Mouse (Mus musculus) erythroblast, embryonic 14.5 days (primary cell): ENCODE data around the gene Cpm. TPM values are rescaled to one million over a fixed set of nuclear protein-coding genes. Genes with fewer than 3 reads are reported as not detected.

Experiments
- H3K27me3 ChIP-seq: 2 replicates; pipeline ENCODE4 v1.6.1; 2012; ENCODE audit warnings: inconsistent platforms; ENCODE audit not compliant: control insufficient read depth
- H3K36me3 ChIP-seq: 2 replicates; pipeline ENCODE4 v1.6.1; 2012; ENCODE audit warnings: mild to moderate bottlenecking, inconsistent platforms; ENCODE audit not compliant: control insufficient read depth
- H3K4me1 ChIP-seq: 2 replicates; pipeline ENCODE4 v1.6.1; 2012; ENCODE audit warnings: inconsistent platforms; ENCODE audit not compliant: control insufficient read depth
- H3K4me3 ChIP-seq: replicated peaks from 2 replicates; pipeline ENCODE3; 2012; ENCODE audit warnings: moderate library complexity, mild to moderate bottlenecking, inconsistent platforms
- H3K9me3 ChIP-seq: 2 replicates; pipeline ENCODE4 v1.6.1; 2012; ENCODE audit warnings: low read length, inconsistent platforms, mixed read lengths; ENCODE audit not compliant: control insufficient read depth
- GATA1 ChIP-seq: IDR thresholded peaks from 2 replicates; pipeline ENCODE4 v1.6.1; 2012; ENCODE audit warnings: low read length, inconsistent platforms, mixed read lengths
- TAL1 ChIP-seq: IDR thresholded peaks from 3 replicates; pipeline ENCODE4 v1.6.1; 2012; ENCODE audit warnings: low read length, inconsistent platforms, mixed read lengths
- polyA plus RNA-seq: library from polyadenylated mRNA; stranded (reverse); fragments of >175 nt; gene quantifications from 2 replicates; pipeline ENCODE4 v1.2.3, GENCODE M21; 2012

Cpm gene
- polyA plus RNA-seq, 1 experiment: not detected

DNA sequence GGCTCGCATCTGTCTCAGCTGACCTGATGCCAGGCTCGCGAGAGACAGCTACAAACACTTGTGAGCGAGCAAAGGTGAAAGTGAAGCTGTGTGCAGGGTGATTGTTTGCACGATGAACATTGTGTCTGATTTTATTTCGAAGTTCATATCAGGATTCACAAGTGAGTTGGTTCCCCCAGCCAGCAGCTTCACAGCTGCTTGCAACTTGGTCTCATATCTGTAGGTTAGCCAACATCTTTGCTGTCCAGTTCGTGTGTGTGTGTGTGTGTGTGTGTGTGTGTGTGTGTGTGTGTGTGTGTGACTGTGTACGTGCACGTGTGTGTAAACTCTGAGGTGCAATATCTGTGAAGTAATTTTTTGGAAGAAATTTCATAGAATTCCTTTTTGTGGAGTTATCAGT is 26.2 kb downstream of the Cpm start:
- Histone ChIP-seq H3K9me3 (no peaks in the 10 kb centered on the region), H3K36me3 (no peaks in the 10 kb centered on the region), H3K4me3 (no peak overlapping the region), H3K27me3 (no peaks in the 10 kb centered on the region), H3K4me1 (no peaks in the 10 kb centered on the region)
- TF ChIP-seq GATA1 (no peak), TAL1 (no peak)

DNA sequence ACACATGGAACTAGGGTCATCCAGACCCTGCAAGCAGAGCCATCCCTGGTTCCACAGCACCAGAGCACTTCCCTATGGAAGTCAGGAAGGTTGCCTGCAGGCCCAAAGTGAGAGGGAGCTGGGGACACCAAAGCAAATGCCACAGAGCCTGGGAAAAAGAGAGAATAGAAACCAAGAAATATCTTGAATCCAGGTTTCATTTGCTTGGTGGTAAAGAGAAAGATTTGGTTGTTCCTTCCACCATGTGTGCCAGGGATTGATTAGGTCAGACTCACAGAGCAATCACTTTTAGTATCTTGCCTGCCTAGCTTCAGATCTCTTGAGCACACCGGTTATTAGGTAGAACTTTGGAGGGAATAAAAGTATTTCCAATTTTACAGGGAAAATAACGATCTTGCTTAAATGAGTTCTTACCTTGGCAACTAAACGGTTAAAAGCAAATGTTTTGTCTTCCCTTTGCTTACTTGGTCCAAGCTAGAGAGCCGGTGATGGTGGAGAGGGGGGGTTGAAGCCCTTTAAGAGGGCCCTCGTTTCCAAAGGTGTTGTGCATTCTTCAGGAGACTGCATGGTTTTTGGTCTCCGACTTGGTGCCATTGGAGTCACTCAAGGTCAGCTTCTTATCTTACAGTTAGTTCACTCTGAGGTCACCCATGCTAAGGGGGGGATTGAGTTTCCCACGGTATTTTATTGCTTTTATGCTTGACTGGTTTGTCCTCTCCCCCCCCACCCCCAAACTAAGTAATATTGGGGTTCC is 26.8 kb downstream of the Cpm start:
- no peaks in the 10 kb centered on the region for H3K27me3 ChIP-seq
- no peak for TF ChIP-seq TAL1
- TF ChIP-seq GATA1: no peak
- no peaks in the 10 kb centered on the region for H3K9me3 ChIP-seq
- no peaks in the 10 kb centered on the region for H3K4me1 ChIP-seq
- H3K36me3 ChIP-seq: no peaks in the 10 kb centered on the region
- H3K4me3 ChIP-seq: no peak overlapping the region

DNA sequence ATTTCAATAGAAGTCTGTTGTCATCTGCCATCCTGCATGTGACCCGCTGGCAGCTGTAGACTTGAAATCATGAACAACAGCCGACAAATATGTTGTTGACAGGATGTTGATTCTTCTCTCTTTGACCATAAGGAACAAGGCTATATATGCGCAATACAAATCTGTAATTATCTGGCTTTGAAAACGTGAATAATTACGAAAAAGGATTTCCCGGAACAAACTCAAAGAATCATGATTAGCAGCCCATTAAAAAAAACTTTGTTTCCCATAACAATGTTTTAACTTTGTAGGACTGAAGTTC is 27.3 kb downstream of the Cpm start:
- no peak overlapping the region for H3K4me3 ChIP-seq
- H3K4me1 ChIP-seq: no peaks in the 10 kb centered on the region
- H3K9me3 ChIP-seq: no peaks in the 10 kb centered on the region
- TF ChIP-seq TAL1 (no peak), GATA1 (no peak)
- H3K36me3 ChIP-seq: no peaks in the 10 kb centered on the region
- no peaks in the 10 kb centered on the region for H3K27me3 ChIP-seq

DNA sequence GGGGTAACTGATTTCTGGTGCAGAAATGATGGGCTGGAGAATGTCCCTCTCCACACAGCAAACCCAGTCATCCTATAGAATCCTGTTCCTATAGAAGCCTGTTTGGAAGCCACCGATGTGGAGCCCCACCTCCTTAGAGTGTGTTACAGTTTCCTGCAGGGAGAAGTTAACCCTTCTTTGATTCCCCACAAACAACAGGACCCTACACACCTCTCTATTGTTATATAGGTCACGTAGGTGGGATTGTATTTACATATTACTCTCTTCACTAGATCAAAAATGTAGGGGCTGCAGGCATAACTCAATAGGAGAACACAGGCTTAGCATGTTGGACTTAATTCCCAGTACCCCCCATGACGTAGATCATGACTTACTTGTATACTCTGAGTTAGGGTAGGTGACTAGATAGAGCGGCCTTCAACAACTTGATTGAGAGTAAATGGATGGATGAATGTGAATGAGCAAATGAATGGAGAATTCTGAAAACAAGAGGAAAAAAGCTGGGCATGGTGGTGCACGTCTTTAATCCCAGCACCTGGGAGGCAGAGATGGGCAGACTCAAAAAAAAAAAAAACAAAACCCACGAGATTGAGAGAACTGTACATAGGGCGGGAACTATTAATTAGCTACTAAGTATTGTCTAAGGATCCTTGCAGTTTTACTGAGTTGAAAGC is 27.8 kb downstream of the Cpm start:
- H3K36me3 ChIP-seq: no peaks in the 10 kb centered on the region
- no peaks in the 10 kb centered on the region for H3K4me1 ChIP-seq
- H3K9me3 ChIP-seq: no peaks in the 10 kb centered on the region
- TF ChIP-seq TAL1 (no peak), GATA1 (no peak)
- H3K27me3 ChIP-seq: no peaks in the 10 kb centered on the region
- H3K4me3 ChIP-seq: no peak overlapping the region

DNA sequence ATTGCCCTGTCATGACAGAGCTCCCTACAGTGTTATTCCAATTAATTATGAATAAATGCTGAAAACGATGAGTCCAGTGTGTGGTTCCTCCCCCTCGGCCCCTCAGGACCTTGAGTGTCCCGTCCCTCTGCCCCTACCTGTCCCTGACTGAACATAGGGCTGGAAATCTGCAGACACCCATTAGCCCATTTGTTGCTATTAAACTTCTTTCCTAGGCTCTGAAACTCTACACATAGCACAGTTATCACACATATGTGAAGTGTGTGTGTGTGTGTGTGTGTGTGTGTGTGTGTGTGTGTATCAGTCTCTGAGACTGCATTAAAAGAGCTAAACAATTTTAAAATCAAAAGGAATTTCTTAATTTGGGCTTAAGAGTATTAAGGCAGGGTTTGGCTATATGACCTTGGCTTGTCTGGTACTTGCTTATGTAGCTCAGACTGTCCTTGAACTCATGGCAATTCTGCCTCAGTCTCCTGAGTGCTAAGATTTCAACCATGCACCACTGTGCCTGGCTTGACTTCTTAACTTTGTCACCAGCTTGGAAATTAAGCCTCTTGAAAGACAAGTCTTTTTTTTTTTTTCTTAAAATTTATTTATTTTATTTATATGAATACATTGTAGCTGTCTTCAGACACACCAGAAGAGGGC is 28.5 kb downstream of the Cpm start:
- no peaks in the 10 kb centered on the region for H3K27me3 ChIP-seq
- H3K9me3 ChIP-seq: no peaks in the 10 kb centered on the region
- H3K36me3 ChIP-seq: no peaks in the 10 kb centered on the region
- no peak overlapping the region for H3K4me3 ChIP-seq
- H3K4me1 ChIP-seq: no peaks in the 10 kb centered on the region
- no peak for TF ChIP-seq GATA1
- TF ChIP-seq TAL1: no peak

DNA sequence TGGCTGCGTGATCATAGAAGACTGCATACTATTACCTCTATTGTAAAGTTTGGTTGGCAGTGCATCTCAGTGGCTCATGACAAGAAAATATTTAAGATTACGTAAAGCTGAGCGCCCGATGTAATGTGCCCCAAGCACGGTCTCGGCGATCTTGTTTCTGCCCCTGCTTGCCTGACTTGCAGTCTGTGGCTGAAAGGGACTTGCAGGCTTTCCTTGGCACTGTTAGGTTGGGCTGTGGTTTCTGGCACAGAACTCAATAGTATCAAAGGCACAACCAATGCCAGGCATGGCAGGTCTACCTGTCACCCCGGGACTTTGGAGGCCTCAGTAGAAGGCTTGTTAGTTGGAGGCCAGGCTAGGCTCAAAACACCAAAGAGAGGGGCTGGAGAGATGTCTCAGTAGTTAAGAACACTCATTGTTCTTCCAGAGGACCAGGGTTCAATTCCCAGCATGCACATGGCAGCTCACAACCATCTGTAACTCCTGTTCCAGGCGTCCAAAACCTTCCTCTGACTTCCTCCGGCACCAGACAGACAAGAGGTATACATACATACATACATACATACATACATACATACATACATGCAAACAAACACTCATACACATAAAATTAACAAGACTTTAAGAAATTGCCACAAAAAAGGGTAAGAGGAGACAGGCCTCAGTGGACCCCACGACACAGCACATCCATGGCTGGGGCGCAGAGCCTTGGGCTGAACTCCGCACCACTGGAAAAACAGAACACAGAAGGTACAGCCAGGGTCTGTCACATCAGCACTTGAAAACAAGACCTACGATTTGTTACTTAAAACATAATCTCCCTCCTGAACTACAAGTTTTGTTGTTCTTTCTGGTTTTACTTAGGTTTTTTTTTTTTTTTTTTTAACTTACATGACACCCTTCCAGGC is 29.5 kb downstream of the Cpm start:
- no peaks in the 10 kb centered on the region for H3K4me1 ChIP-seq
- H3K9me3 ChIP-seq: no peaks in the 10 kb centered on the region
- no peaks in the 10 kb centered on the region for H3K36me3 ChIP-seq
- no peaks in the 10 kb centered on the region for H3K27me3 ChIP-seq
- TF ChIP-seq TAL1 (no peak), GATA1 (no peak)
- H3K4me3 ChIP-seq: no peak overlapping the region

DNA sequence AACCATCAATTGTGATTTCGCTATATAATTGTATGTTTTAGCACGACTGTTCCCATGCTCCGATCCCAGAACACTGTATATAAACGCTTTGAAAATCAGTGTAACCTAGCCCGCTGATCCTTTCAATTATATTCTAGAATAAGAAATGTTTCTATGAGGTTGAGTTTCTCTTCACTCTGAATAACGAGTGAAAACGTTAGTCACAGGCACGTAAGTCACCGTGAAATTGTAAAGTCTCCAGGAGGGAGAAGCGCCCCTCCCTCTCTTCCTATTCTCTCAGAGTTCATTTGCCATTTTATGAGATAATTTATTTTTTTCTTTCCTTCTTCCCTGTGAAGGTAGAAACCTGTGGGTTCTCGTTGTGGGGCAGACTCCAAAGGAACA is 30.1 kb downstream of the Cpm start:
- Histone ChIP-seq H3K27me3 (no peaks in the 10 kb centered on the region), H3K4me3 (no peak overlapping the region), H3K36me3 (no peaks in the 10 kb centered on the region), H3K9me3 (no peaks in the 10 kb centered on the region), H3K4me1 (no peaks in the 10 kb centered on the region)
- TF ChIP-seq GATA1 (no peak), TAL1 (no peak)

DNA sequence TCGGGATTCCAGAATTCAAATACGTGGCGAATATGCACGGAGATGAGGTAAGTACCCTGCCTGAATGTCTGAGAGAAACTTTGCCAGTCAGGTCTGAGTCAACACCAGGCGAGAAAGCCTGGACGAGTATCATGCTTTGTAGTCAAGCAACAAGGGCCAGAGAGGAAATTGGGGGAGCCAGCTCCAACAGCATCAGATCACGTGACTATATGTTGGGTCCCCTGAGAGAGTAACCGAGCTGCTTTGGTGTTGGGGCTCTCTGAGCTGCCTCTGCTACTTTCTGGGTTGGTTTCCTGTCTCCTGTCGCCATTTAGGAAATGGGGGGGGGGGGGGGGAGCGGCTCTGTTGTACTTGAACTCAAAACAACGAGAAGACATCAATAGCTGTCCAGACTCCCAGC is 30.5 kb downstream of the Cpm start:
- Histone ChIP-seq H3K4me1 (no peaks in the 10 kb centered on the region), H3K36me3 (no peaks in the 10 kb centered on the region), H3K27me3 (no peaks in the 10 kb centered on the region), H3K4me3 (no peak overlapping the region), H3K9me3 (no peaks in the 10 kb centered on the region)
- no peak for TF ChIP-seq GATA1
